Mouse (Mus musculus) gastrocnemius, adult 2 months (tissue): ENCODE data around the gene Lgi4. TPM values are rescaled to one million over a fixed set of nuclear protein-coding genes. Genes with fewer than 3 reads are reported as not detected.
A peak's percentile ranks its signal among the peaks of the same experiment; 100 is the strongest.

Experiments used
- DNase-seq: peaks from one replicate; pipeline ENCODE4 v3.0.0; 2022
- H3K27ac ChIP-seq: fragments of 200-600 bp; 2 replicates; pipeline ENCODE4 v1.8.1; 2022; ENCODE audit warnings: mild to moderate bottlenecking
- H3K4me3 ChIP-seq: fragments of 200-600 bp; 2 replicates; pipeline ENCODE4 v1.8.1; 2022; ENCODE audit warnings: mild to moderate bottlenecking, moderate library complexity
- CTCF ChIP-seq: fragments of 200-600 bp; IDR thresholded peaks from 2 replicates; pipeline ENCODE4 v1.8.1; 2022; ENCODE audit warnings: antibody characterized with exemption, mild to moderate bottlenecking, moderate library complexity
- intact Hi-C: fragments of 180-260 bp; cut with DNase I; formaldehyde crosslinking; loops from one replicate; pipeline ENCODE4 v1.15.1; 2025
- total RNA-seq, 2 experiments: library from RNA; stranded (reverse); gene quantifications; 2 replicates each; pipeline ENCODE4 v1.2.3; 2021

The Lgi4 gene
- total RNA-seq, 2 experiments from 2014 or later: 2.4 to 3.3 TPM

- DNase-seq: peak; percentile 72
- TF ChIP-seq CTCF: no peak
- H3K4me3 ChIP-seq: peak overlapping the region; percentile 75
- intact Hi-C loops: loop anchor here (5.0 to 10.0 kb wide), 2 partner anchors 96 to 102 kb away; partner anchors contain the start of genes Gramd1a and Usf2
- H3K27ac ChIP-seq: peak overlapping the region; percentile 99
Measured at GRCm38 (mm10) chr7:31052636-31053434, 6.3 kb upstream of the Lgi4 start.

DNA sequence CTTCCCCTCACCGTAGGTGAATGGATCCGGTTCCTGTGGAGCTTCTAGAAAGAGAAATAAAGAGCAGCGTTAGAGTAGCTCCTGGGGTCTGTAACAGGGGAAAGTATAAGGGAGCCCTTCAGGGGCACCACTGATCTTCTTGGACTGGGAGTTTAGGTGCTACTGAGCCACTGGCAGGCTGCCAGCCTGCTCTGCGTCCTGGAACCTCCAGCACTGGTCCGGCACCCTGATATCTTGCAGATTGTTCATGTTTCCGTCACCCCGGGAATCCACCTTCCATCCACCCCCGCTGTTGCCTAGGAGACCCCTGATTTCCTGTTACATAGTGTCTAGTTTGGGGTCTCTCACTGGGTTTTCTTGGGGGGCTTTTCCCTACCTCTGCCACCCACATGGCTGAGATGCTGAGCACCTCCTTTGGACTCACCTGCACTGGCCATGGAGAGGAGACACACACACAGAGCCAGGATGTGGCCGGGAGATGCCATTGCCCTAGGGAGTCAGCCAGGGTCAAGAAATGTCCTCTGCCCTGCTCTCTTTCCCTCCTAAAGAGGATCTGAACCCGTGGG, 5.2 kb upstream of the Lgi4 start:
- peak overlapping the region; percentile 99 for H3K27ac ChIP-seq
- peak; percentile 59 for DNase-seq
- intact Hi-C loops: loop anchor here (5.0 to 10.0 kb wide), 2 partner anchors 97 to 101 kb away; partner anchors contain the start of genes Gramd1a and Usf2
- peak overlapping the region; percentile 75 for H3K4me3 ChIP-seq
- no peak for TF ChIP-seq CTCF

DNA sequence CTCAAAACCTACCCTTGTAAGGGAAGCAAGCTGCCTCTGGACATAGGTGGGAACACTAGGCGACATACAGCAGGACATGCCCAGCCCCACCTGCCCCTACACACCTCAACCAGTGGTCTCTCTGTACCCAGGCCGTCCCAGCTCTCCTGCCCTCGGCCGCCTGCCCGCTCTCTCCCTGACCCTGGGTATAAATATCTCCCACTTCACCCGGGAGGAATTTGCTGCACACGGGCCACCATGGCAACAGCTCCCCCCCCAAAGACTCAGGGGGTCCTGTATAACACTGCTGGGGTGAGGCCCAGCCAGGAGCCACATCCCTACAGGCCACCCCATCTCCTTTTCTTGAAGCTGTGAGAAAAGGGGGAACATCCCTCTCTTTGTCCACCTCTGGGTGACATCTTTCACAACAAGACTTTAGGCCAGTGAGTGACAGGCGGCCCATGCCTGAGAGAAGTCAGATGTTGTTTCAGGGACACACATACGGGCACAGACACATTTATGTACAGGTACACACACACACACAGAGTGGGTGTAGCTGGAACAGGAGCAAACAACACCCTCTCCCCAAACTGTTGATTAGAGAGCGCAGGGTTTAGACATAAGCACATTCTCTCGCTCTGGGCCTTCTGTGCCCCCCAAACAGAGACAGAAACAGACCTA, 4.4 kb upstream of the Lgi4 start:
- intact Hi-C loops: loop anchor here (5.0 to 10.0 kb wide), 3 partner anchors 97 to 118 kb away; partner anchors contain the start of genes Gramd1a and Usf2
- peak; percentile 90 for DNase-seq
- H3K4me3 ChIP-seq: peak overlapping the region; percentile 75
- no peak for TF ChIP-seq CTCF
- peak overlapping the region; percentile 99 for H3K27ac ChIP-seq

- peak; percentile 97 for DNase-seq
- Histone ChIP-seq H3K4me3 (peak overlapping the region; percentile 75), H3K27ac (peak overlapping the region; percentile 99)
- intact Hi-C loops: loop anchor here (5.0 to 10.0 kb wide), 2 partner anchors 99 to 117 kb away; partner anchors contain the start of gene Gramd1a
- TF ChIP-seq CTCF: no peak
Measured at GRCm38 (mm10) chr7:31055354-31055824, 3.8 kb upstream of the Lgi4 start.

DNA sequence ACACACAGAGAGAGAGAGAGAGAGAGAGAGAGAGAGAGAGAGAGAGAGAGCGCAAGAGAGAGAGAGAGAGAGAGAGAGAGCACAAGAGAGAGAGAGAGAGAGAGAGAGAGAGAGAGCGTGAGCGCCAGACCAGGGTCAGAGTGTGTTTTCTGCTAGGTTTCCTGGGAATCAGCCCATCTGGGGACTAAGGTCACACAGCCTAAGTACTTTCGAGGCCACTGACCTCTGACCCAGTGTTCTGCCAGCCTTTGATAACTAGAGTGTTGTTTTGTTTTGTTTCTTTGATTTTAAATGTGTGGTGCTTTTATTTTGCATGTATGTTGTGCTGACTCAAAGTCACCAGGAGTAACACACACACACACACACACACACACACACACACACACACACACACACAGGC, 3.3 kb upstream of the Lgi4 start:
- intact Hi-C loops: loop anchor here (5.0 to 10.0 kb wide), 2 partner anchors 99 to 116 kb away; partner anchors contain the start of gene Gramd1a
- Histone ChIP-seq H3K4me3 (peak overlapping the region; percentile 39), H3K27ac (peak overlapping the region; percentile 99)
- no peak for TF ChIP-seq CTCF
- no peak for DNase-seq

GRCm38 (mm10) chr7:31056448-31056847, 2.7 kb upstream of the Lgi4 start:
- intact Hi-C loops: loop anchor here (5.0 to 10.0 kb wide), 2 partner anchors 98 to 116 kb away; partner anchors contain the start of gene Gramd1a
- DNase-seq: no peak
- Histone ChIP-seq H3K4me3 (no peak overlapping the region), H3K27ac (peak overlapping the region; percentile 99)
- no peak for TF ChIP-seq CTCF

DNA sequence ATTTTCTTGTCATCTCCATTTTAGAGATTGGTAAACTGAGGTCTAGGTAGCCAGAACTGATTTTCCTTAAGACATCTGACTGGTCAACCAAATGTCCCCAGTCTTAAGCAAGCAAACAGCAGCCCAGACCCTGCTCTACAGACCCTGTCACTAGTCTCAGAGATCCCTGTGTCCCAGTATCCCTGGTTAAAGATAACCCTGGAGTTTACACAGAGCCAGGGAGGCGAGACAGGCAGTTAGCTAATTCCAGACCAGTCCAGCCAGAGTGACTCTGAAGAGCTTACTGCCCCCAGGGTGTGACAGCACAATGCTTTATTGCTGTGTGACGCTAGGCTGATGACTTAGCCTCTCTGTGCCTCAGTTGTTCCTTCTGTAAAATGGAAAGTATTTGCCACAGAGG, 2.1 kb upstream of the Lgi4 start, which contains the start of gene Fxyd1:
Fxyd1 (minus strand) TSS at position 129 of the 400 bp plus-strand sequence.
- no peak for DNase-seq
- no peak within 1 kb of the TSS; the same call in 1 of the 2 replicates for H3K4me3 ChIP-seq
- TF ChIP-seq CTCF: no peak
- peak within 1 kb of the TSS; percentile 99 for H3K27ac ChIP-seq
- intact Hi-C loops: loop anchor here (5.0 to 10.0 kb wide), 2 partner anchors 98 to 115 kb away; partner anchors contain the start of gene Gramd1a

GRCm38 (mm10) chr7:31057730-31058129, 1.4 kb upstream of the Lgi4 start:
- intact Hi-C loops: loop anchor here (2.0 to 10.0 kb wide), 3 partner anchors 21 to 115 kb away; partner anchors contain the start of gene Gramd1a
- Histone ChIP-seq H3K27ac (peak overlapping the region; percentile 99), H3K4me3 (no peak overlapping the region)
- DNase-seq: peak; percentile 44
- no peak for TF ChIP-seq CTCF

GRCm38 (mm10) chr7:31058211-31058610, 931 bp upstream of the Lgi4 start:
- intact Hi-C loops: loop anchor here (2.0 to 10.0 kb wide), 3 partner anchors 21 to 114 kb away; partner anchors contain the start of gene Gramd1a
- Histone ChIP-seq H3K4me3 (no peak overlapping the region), H3K27ac (peak overlapping the region; percentile 99)
- no peak for DNase-seq
- TF ChIP-seq CTCF: no peak

DNA sequence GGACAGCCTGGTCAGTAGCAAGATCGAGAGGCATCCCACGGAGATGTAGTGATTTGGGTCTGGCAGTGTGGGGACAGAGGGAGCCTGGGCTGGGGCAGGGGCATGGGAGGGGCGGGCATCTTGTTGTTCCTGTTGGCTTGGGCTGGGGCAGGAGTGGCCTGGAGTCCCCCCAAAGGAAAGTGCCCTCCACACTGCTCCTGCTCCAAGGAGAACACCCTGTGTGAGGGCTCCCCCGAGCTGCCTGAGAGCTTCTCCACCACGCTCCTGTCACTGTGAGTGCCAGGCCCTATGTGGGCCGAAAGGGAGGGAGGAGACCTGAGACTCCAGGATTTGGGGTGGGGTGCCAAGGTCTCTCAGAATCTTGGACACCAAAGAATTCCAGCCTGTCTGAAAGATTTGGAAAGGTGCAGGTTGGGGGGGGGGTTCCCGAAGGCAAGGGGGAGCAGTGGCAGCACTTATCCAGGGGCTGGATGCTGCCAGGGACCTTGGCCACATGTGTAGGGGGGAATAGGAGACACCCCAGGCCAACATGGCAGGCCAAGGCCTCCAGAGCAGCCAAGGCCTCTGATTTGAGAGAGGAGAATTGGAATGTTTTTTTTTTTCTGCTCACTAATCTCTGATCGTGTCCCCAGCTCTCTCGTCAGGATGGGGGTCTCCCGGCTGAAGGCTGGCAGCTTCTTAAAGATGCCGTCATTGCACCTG, 928 bp downstream of the Lgi4 start:
- no peak for TF ChIP-seq CTCF
- peak overlapping the region; percentile 80 for H3K27ac ChIP-seq

GRCm38 (mm10) chr7:31060621-31061010, 1.5 kb downstream of the Lgi4 start:
- intact Hi-C loops: no loop called here
- Histone ChIP-seq H3K4me3 (peak overlapping the region; percentile 54), H3K27ac (peak overlapping the region; percentile 80)
- TF ChIP-seq CTCF: no peak
- no peak for DNase-seq

More for the DNA sequence above, 928 bp downstream of the Lgi4 start:
- intact Hi-C loops: loop anchor here (1.0 to 10.0 kb wide), 4 partner anchors 19 to 112 kb away; partner anchors contain the start of gene Gramd1a
- peak overlapping the region; percentile 54 for H3K4me3 ChIP-seq
- peak; percentile 31 for DNase-seq
